Mouse (Mus musculus) olfactory bulb, adult 2 months (tissue): ENCODE measurements around the gene Spp2. TPM values are rescaled to one million over a fixed set of nuclear protein-coding genes. Genes with fewer than 3 reads are reported as not detected.
"Not testable (repeated sequence)": the region's sequence is repeated elsewhere in the genome, so short reads cannot be mapped to it uniquely, and the experiment has no call there.

ENCODE experiments used
- H3K27ac ChIP-seq: fragments of 200-500 bp; 2 replicates; pipeline ENCODE4 v1.5.1; 2012; ENCODE audit warnings: low read depth, low read length; ENCODE audit not compliant: insufficient read depth
- H3K4me1 ChIP-seq: fragments of 200-500 bp; 2 replicates; pipeline ENCODE4 v1.6.1; 2012; ENCODE audit warnings: low read length; ENCODE audit not compliant: control insufficient read depth, insufficient read depth
- H3K4me3 ChIP-seq: fragments of 200-500 bp; 2 replicates; pipeline ENCODE4 v1.5.1; 2012; ENCODE audit warnings: mild to moderate bottlenecking, low read depth, low read length, moderate library complexity; ENCODE audit not compliant: insufficient read depth
- CTCF ChIP-seq: fragments of 200-500 bp; IDR thresholded peaks from 2 replicates; pipeline ENCODE4 v1.5.1; 2012; ENCODE audit warnings: low read depth, mild to moderate bottlenecking, low read length, moderate library complexity; ENCODE audit not compliant: insufficient read depth
- POLR2A ChIP-seq: fragments of 200-500 bp; IDR thresholded peaks from 2 replicates; pipeline ENCODE4 v1.6.1; 2012; ENCODE audit warnings: mild to moderate bottlenecking, low read depth, low read length, moderate library complexity; ENCODE audit not compliant: insufficient read depth
- WGBS: fragments of 180-500 bp; shearing (Covaris S2); methylation state at CpG from one replicate; pipeline ENCODE4 v1.1.7; 2018; 5-methylcytosine and 5-hydroxymethylcytosine counted together
- polyA plus RNA-seq: library from polyadenylated mRNA; stranded (reverse); fragments of >200 nt; gene quantifications from 2 replicates; pipeline ENCODE4 v1.2.4, GENCODE M21; 2012; ENCODE audit warnings: low replicate concordance; ENCODE audit not compliant: missing spikeins, insufficient read depth, insufficient read length

Spp2 gene
- polyA plus RNA-seq, 1 experiment, result not detected

DNA sequence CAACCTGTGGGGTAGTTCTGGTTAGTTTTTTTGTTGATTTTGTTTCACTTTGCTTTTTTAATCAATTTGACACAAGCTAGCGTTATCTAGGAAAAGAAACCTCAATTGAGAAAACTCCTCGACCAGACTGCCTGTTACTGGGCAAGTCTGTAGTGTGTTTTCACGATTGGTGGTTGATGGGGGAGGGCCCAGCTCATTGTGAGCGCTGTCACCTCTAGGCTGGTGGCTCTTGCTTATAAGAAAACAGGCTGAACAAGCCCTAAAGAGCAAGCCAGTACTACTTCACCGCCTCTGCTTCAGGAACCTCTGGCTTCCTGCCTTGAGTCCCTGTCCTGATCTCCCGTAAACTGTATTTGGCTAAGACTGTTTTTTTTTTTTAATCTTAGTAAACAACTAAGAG is 40.7 kb downstream of the Spp2 start:
- Histone ChIP-seq H3K27ac (no peak overlapping the region), H3K4me3 (no peak overlapping the region), H3K4me1 (no peaks in the 10 kb centered on the region)
- TF ChIP-seq POLR2A (no peak), CTCF (no peak)
- 30% methylated on average over 6 of the region's 6 CpGs for WGBS

DNA sequence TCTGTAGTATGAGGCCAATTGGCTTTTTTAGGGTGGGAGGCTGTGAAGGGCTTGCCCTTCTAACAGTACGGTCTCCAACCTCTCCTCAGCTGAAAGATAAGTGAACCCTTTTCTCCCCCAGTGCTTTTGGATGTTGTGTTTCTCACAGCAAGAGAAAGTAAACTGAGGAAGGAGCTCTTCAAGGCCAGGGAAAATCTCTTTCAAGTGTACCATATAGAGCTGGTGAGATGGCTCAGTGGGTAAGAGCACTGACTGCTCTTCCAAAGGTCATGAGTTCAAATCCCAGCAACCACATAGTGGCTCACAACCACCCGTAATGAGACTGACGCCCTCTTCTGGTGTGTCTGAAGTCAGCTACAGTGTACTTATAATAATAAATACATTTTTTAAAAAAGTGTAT is 41.3 kb downstream of the Spp2 start:
- WGBS, result 96% methylated on average over 3 of the region's 3 CpGs
- not testable (repeated sequence) for H3K4me1 ChIP-seq, H3K27ac ChIP-seq, H3K4me3 ChIP-seq

DNA sequence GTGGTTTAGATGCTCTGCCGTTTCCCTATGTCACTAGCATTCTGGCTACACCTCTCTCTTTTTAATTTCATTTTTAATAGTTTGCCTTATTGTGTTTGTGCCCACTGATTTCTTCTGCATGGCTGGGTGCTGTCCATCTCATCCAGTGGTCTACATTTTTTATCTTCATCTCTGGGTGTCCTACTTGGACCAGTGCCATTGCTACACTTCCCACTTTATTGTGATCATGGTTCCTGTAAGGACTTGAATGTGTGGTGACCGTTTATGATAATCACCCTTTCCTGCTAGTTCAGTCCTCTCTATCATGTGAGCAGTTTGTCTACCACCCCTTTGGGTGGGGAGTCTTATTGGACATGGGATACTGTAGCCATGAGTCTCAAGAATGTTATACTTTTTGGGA is 43.0 kb downstream of the Spp2 start:
- WGBS, result 89% methylated on average over 2 of the region's 2 CpGs
- Histone ChIP-seq H3K4me1 (no peaks in the 10 kb centered on the region), H3K4me3 (no peak overlapping the region), H3K27ac (no peak overlapping the region)
- no peak for TF ChIP-seq POLR2A
- no peak for TF ChIP-seq CTCF

DNA sequence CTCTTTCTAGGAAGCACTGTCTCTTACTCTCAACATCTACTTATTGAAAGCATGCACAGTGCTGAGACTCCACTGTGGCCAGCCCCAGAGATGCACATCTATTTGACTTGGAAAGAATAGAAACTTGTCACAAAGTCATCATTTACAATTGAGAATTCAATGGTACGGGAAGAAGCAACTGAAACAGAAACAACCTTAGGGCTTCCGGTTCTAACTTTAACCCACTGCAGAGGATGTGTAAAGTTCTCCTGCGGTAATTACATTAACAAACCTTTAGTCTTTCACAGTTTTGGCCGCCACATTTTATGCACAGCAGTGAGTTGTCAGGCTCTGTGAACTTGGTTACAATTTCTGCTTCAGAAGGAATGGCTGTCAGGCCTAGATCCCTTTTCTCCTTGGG is 43.9 kb downstream of the Spp2 start:
- no peak overlapping the region for H3K4me3 ChIP-seq
- WGBS, result 86% methylated on average over 4 of the region's 4 CpGs
- H3K4me1 ChIP-seq, result no peaks in the 10 kb centered on the region
- no peak for TF ChIP-seq POLR2A
- no peak for TF ChIP-seq CTCF
- no peak overlapping the region for H3K27ac ChIP-seq

GRCm38 (mm10) chr1:88452198-88452597 is 45.4 kb downstream of the Spp2 start:
- 86% methylated on average over 6 of the region's 6 CpGs for WGBS
- no peak overlapping the region for H3K27ac ChIP-seq
- no peak for TF ChIP-seq POLR2A
- TF ChIP-seq CTCF, result no peak
- no peaks in the 10 kb centered on the region for H3K4me1 ChIP-seq
- no peak overlapping the region for H3K4me3 ChIP-seq

GRCm38 (mm10) chr1:88454703-88455102 is 47.9 kb downstream of the Spp2 start:
- Histone ChIP-seq H3K4me1 (no peaks in the 10 kb centered on the region), H3K4me3 (no peak overlapping the region), H3K27ac (no peak overlapping the region)
- 74% methylated on average over 3 of the region's 3 CpGs for WGBS
- TF ChIP-seq CTCF (no peak), POLR2A (no peak)

- WGBS, result 89% methylated on average over 3 of the region's 3 CpGs
- TF ChIP-seq POLR2A (no peak), CTCF (no peak)
- Histone ChIP-seq H3K4me1 (no peaks in the 10 kb centered on the region), H3K27ac (no peak overlapping the region), H3K4me3 (no peak overlapping the region)
Measured at GRCm38 (mm10) chr1:88455761-88456160, 49.0 kb downstream of the Spp2 start.

- 27% methylated on average over 14 of the region's 14 CpGs for WGBS
- TF ChIP-seq POLR2A, result no peak
- no peak for TF ChIP-seq CTCF
- Histone ChIP-seq H3K4me3 (no peak overlapping the region), H3K27ac (no peak overlapping the region), H3K4me1 (no peaks in the 10 kb centered on the region)
Measured at GRCm38 (mm10) chr1:88456451-88457072, 49.8 kb downstream of the Spp2 start.

DNA sequence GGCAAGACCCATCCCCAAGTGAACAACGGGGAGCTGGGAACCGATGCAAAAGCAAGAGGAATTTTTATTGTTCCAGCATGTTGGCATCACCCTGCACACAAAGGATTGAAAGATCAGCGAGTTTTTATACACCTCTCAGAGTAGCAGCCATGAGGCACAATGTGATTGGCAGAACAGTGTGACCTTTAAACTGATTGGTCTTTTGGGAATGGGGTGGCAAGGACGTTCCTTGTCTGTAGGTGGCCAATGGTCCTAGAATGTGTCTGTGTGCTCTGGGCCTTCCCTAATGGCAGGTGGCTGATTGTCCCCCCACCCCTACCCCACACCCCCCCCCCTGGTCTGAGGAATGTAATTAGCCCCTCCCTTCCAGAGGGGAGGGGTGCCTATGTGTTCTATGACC is 52.4 kb downstream of the Spp2 start:
- Histone ChIP-seq H3K4me1 (no peaks in the 10 kb centered on the region), H3K4me3 (no peak overlapping the region), H3K27ac (no peak overlapping the region)
- WGBS, result 92% methylated on average over 4 of the region's 4 CpGs
- TF ChIP-seq POLR2A, result no peak
- no peak for TF ChIP-seq CTCF

DNA sequence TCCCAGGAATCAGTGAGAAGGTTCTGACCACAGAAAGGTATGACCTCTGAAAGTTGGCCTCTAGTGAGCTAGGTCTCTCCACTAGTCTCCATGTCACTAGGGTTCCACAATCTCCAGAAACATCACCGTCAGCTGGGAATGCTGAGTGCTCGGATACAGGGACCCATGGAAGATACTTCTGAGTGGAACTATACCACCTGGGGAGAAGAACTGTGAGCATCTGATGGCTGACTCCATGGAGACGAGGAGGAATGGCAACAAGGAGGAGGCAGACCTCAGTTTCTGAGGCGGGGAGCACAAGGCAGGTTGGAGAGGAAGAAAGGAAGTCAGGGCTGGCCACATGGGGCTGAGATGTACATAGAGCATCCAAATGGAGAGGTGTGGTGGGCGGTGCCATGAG is 52.9 kb downstream of the Spp2 start:
- H3K27ac ChIP-seq, result no peak overlapping the region
- no peaks in the 10 kb centered on the region for H3K4me1 ChIP-seq
- H3K4me3 ChIP-seq, result no peak overlapping the region
- 86% methylated on average over 5 of the region's 5 CpGs for WGBS
- no peak for TF ChIP-seq CTCF
- TF ChIP-seq POLR2A, result no peak
